Mouse (Mus musculus) CH12.LX (cell line): ENCODE results near the gene Nsl1. TPM values are rescaled to one million over a fixed set of nuclear protein-coding genes. Genes with fewer than 3 reads are reported as not detected.

Experiments used
- DNase-seq: peaks from one replicate; pipeline ENCODE4 v3.0.0-alpha.2; 2013; ENCODE audit errors: extremely low read depth
- H3K27ac ChIP-seq: 2 replicates; pipeline ENCODE4 v1.5.1; 2012; ENCODE audit warnings: low read depth, mild to moderate bottlenecking, control low read depth, moderate library complexity; ENCODE audit not compliant: insufficient read depth
- H3K27me3 ChIP-seq: replicated peaks from 2 replicates; pipeline ENCODE3; 2012; ENCODE audit warnings: inconsistent platforms
- H3K36me3 ChIP-seq, 2 experiments: replicated peaks in 1 of 2; 2 replicates each; pipeline versions ENCODE3 to v1.6.1; 2012; ENCODE audit warnings: inconsistent platforms in 1 of 2, low read length in 1 of 2, mild to moderate bottlenecking in 1 of 2, mixed read lengths in 1 of 2, moderate library complexity in 1 of 2; ENCODE audit not compliant: control insufficient read depth in 1 of 2, insufficient read depth in 1 of 2
- H3K4me1 ChIP-seq, 2 experiments: 2 replicates each; pipeline ENCODE4 v1.6.1; 2012; ENCODE audit warnings: inconsistent platforms in 1 of 2, moderate library complexity in 1 of 2; ENCODE audit not compliant: insufficient read depth in 2 of 2, control insufficient read depth in 1 of 2
- H3K4me2 ChIP-seq: 2 replicates; pipeline ENCODE4 v1.6.1; 2012; ENCODE audit warnings: low read depth, mild to moderate bottlenecking, control low read depth; ENCODE audit not compliant: poor library complexity, insufficient read depth, severe bottlenecking
- H3K4me3 ChIP-seq, 3 experiments: fragments of 150-350 bp in 1 of 3; sonication (generic) in 1 of 3; replicated peaks in 1 of 3; 2 replicates each; pipeline versions ENCODE3 to v1.5.1; 2011 to 2012; ENCODE audit warnings: low read depth in 2 of 3, low read length in 2 of 3, mild to moderate bottlenecking in 2 of 3, moderate library complexity in 2 of 3, control low read depth in 1 of 3, improper control_type of control experiment in 1 of 3, inconsistent platforms in 1 of 3, mixed read lengths in 1 of 3; ENCODE audit not compliant: poor library complexity in 1 of 3
- H3K79me2 ChIP-seq: replicated peaks from 2 replicates; pipeline ENCODE4 v1.6.1; 2012; ENCODE audit warnings: mild to moderate bottlenecking, moderate library complexity; ENCODE audit not compliant: control insufficient read depth, poor library complexity, insufficient read depth, severe bottlenecking; ENCODE audit errors: extremely low read depth
- H3K9ac ChIP-seq: 2 replicates; pipeline ENCODE4 v1.6.1; 2012; ENCODE audit warnings: low read depth, mild to moderate bottlenecking, control low read depth, moderate library complexity; ENCODE audit not compliant: insufficient read depth
- H3K9me3 ChIP-seq: replicated peaks from 2 replicates; pipeline ENCODE3; 2012; ENCODE audit warnings: low read length, inconsistent platforms, mixed read lengths
- CHD1 ChIP-seq: IDR thresholded peaks from 2 replicates; pipeline ENCODE4 v1.6.1; 2012; ENCODE audit warnings: low read depth, low read length, improper control_type of control experiment, inconsistent platforms
- CHD2 ChIP-seq: IDR thresholded peaks from 2 replicates; pipeline ENCODE4 v1.6.1; 2011; ENCODE audit warnings: low read length, improper control_type of control experiment
- CTCF ChIP-seq, 2 experiments: IDR thresholded peaks in 1 of 2; conservative IDR thresholded peaks in 1 of 2; 2 replicates each; pipeline ENCODE4 v1.5.1; 2011 to 2012; ENCODE audit warnings: low read depth in 2 of 2, low read length in 2 of 2, improper control_type of control experiment in 1 of 2, inconsistent platforms in 1 of 2, mild to moderate bottlenecking in 1 of 2, moderate library complexity in 1 of 2
- ELF1 ChIP-seq: IDR thresholded peaks from 2 replicates; pipeline ENCODE4 v1.6.1; 2014; ENCODE audit warnings: low read depth, mild to moderate bottlenecking, inconsistent platforms, low read length, improper control_type of control experiment
- EP300 ChIP-seq: IDR thresholded peaks from 2 replicates; pipeline ENCODE4 v1.6.1; 2011; ENCODE audit warnings: low read length, improper control_type of control experiment
- ETS1 ChIP-seq: conservative IDR thresholded peaks from 2 replicates; pipeline ENCODE4 v1.6.1; 2012; ENCODE audit warnings: low read depth, mild to moderate bottlenecking, inconsistent platforms, low read length, improper control_type of control experiment, moderate library complexity
- JUND ChIP-seq: conservative IDR thresholded peaks from 2 replicates; pipeline ENCODE4 v1.6.1; 2011; ENCODE audit warnings: low read depth, low read length, improper control_type of control experiment
- MAFK ChIP-seq: IDR thresholded peaks from 2 replicates; pipeline ENCODE4 v1.6.1; 2011; ENCODE audit warnings: low read length, improper control_type of control experiment; ENCODE audit not compliant: insufficient replicate concordance
- MEF2A ChIP-seq: IDR thresholded peaks from 2 replicates; pipeline ENCODE4 v1.6.1; 2014; ENCODE audit warnings: low read depth, mild to moderate bottlenecking, inconsistent platforms, low read length, improper control_type of control experiment, borderline replicate concordance
- MXI1 ChIP-seq: IDR thresholded peaks from 2 replicates; pipeline ENCODE4 v1.6.1; 2011; ENCODE audit warnings: mild to moderate bottlenecking, low read depth, low read length, improper control_type of control experiment
- NELFE ChIP-seq: IDR thresholded peaks from 2 replicates; pipeline ENCODE4 v1.6.1; 2011; ENCODE audit warnings: low read depth, low read length, improper control_type of control experiment
- POLR2A ChIP-seq: IDR thresholded peaks from 2 replicates; pipeline ENCODE4 v1.6.1; 2011; ENCODE audit warnings: low read depth, mild to moderate bottlenecking, improper control_type of control experiment, low read length
- POLR2AphosphoS2 ChIP-seq: IDR thresholded peaks from 2 replicates; pipeline ENCODE4 v1.6.1; 2011; ENCODE audit warnings: low read depth, low read length, improper control_type of control experiment
- SIN3A ChIP-seq: IDR thresholded peaks from 2 replicates; pipeline ENCODE4 v1.6.1; 2012; ENCODE audit warnings: low read length, improper control_type of control experiment, inconsistent platforms
- SMC3 ChIP-seq: IDR thresholded peaks from 2 replicates; pipeline ENCODE4 v1.6.1; 2011; ENCODE audit warnings: low read depth, low read length, improper control_type of control experiment
- TCF12 ChIP-seq: IDR thresholded peaks from 2 replicates; pipeline ENCODE4 v1.6.1; 2014; ENCODE audit warnings: low read depth, mild to moderate bottlenecking, inconsistent platforms, low read length, improper control_type of control experiment
- USF2 ChIP-seq: conservative IDR thresholded peaks from 2 replicates; pipeline ENCODE4 v1.6.1; 2011; ENCODE audit warnings: low read depth, low read length, improper control_type of control experiment
- ZC3H11A ChIP-seq: IDR thresholded peaks from 2 replicates; pipeline ENCODE4 v1.6.1; 2012; ENCODE audit warnings: low read depth, mild to moderate bottlenecking, inconsistent platforms, low read length, improper control_type of control experiment
- ZKSCAN1 ChIP-seq: IDR thresholded peaks from 2 replicates; pipeline ENCODE4 v1.6.1; 2012; ENCODE audit warnings: low read depth, inconsistent platforms, low read length, improper control_type of control experiment, borderline replicate concordance
- ZMIZ1 ChIP-seq: IDR thresholded peaks from 2 replicates; pipeline ENCODE4 v1.6.1; 2012; ENCODE audit warnings: low read depth, mild to moderate bottlenecking, inconsistent platforms, low read length, improper control_type of control experiment
- ZNF384 ChIP-seq: IDR thresholded peaks from 2 replicates; pipeline ENCODE4 v1.6.1; 2012; ENCODE audit warnings: low read depth, low read length, improper control_type of control experiment, inconsistent platforms
- dilution Hi-C: fragments of 300-500 bp; cut with MboI; formaldehyde crosslinking; loops from 2 replicates; pipeline ENCODE4 v1.14.3; 2020; ENCODE audit warnings: low sequenced_read_pairs; ENCODE audit not compliant: extremely low pct_unique_long_range_greater_than_20kb, extremely low pct_ligation_motif_present
- in situ Hi-C: fragments of 300-500 bp; cut with MboI; formaldehyde crosslinking; loops from 3 replicates; pipeline ENCODE4 v1.14.3; 2019; ENCODE audit warnings: low sequenced_read_pairs, low pct_ligation_motif_present, low pct_unique_long_range_greater_than_20kb, mixed read lengths
- polyA plus RNA-seq: library from polyadenylated mRNA; unstranded; fragments of >175 nt; gene quantifications from 2 replicates; pipeline ENCODE4 v1.2.1, GENCODE M21; 2012; ENCODE audit warnings: low read depth; ENCODE audit not compliant: insufficient read length
- total RNA-seq, 2 experiments: library from RNA; depleted of rRNA; stranded (reverse); fragments of 300-350 nt in 1 of 2; fragments of >200 nt in 1 of 2; gene quantifications; 2 replicates each; pipeline ENCODE4 v1.2.3; 2012 to 2014

Gene Nsl1
- total and polyA plus RNA-seq, 3 experiments, result 16.0 to 27.1 (median 17.4) TPM

DNA sequence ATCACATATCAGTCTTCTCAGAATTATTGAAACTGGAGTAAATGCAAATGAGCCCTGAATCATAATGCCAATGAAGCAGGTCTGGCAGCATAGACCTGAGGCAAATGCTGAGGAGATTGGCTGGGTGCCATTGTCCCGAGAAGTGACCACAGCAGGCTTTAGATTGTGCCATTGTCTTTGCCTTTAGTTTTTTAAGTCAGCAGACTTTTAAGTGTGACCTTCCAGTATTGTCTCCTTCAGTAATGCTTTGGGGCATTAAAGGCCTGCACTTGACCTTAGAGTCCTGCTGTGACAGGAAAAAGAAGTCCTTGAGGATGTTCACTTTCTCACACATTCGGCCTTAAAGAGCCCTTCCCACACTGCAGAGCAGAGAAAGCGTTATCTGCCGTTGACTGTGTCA, 7.4 kb downstream of the Nsl1 start:
- Histone ChIP-seq H3K9me3 (no peaks in the 10 kb centered on the region), H3K4me2 (no peak overlapping the region), H3K4me3 (no peak overlapping the region), H3K9ac (no peak overlapping the region), H3K4me1 (peaks cover 19 to 50% of the 10 kb centered on the region in 2 experiments), H3K27ac (no peak overlapping the region), H3K79me2 (peaks cover 24% of the 10 kb centered on the region), H3K36me3 (peaks cover 67 to 97% of the 10 kb centered on the region in 2 experiments), H3K27me3 (no peaks in the 10 kb centered on the region)
- dilution Hi-C loops (no loop called here), in situ Hi-C loops (no loop called here)
- no peak for DNase-seq
- TF ChIP-seq TCF12, result no peak
- no peak for TF ChIP-seq ZKSCAN1
- TF ChIP-seq NELFE, result no peak
- no peak for TF ChIP-seq ZC3H11A
- TF ChIP-seq MXI1, result no peak
- TF ChIP-seq ZNF384, result no peak
- no peak for TF ChIP-seq CTCF (conservative IDR thresholded peaks at IDR 0.05 in 1 of 2, IDR thresholded peaks at IDR 0.05 in 1 of 2; ENCODE audit: low read depth in 2 of 2, low read length in 2 of 2)
- TF ChIP-seq JUND, result no peak
- no peak for TF ChIP-seq ETS1
- no peak for TF ChIP-seq ZMIZ1
- TF ChIP-seq USF2, result no peak
- no peak for TF ChIP-seq POLR2AphosphoS2
- no peak for TF ChIP-seq EP300
- TF ChIP-seq, all 38 proteins: peak for 0

DNA sequence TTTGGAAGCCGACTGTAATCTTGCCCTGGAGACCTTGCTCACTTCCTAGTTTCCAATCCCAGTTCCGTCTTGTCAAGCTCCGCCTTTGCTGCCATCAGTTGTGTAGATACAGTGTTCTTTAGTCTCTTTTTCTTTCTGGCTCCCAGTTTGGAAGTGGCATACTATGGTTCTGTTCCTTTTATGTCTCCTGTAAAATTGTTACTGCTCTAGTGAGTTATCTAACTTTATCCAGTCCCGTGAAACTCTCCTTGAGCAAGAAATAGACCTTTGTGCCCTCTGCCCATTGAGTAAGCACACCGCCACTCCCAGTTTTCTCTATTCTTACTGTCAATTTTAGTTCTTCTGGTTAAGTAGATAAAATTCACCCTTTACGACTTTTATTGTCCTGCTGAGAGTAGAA, 8.8 kb downstream of the Nsl1 start:
- H3K4me3 ChIP-seq, result no peak overlapping the region
- no peak overlapping the region for H3K4me2 ChIP-seq
- H3K9me3 ChIP-seq, result no peaks in the 10 kb centered on the region
- TF ChIP-seq POLR2AphosphoS2 (no peak), ELF1 (no peak), CHD1 (no peak), ZNF384 (no peak), ZKSCAN1 (no peak), CTCF (conservative IDR thresholded peaks at IDR 0.05 in 1 of 2, IDR thresholded peaks at IDR 0.05 in 1 of 2; ENCODE audit: low read depth in 2 of 2, low read length in 2 of 2) (no peak), CHD2 (no peak), POLR2A (no peak), MAFK (no peak), MEF2A (no peak), SMC3 (no peak), SIN3A (no peak)
- no peak overlapping the region for H3K27ac ChIP-seq
- DNase-seq, result no peak
- H3K4me1 ChIP-seq, result peaks cover 19 to 46% of the 10 kb centered on the region in 2 experiments
- no peak overlapping the region for H3K9ac ChIP-seq
- H3K27me3 ChIP-seq, result no peaks in the 10 kb centered on the region
- H3K36me3 ChIP-seq, result peaks cover 62 to 97% of the 10 kb centered on the region in 2 experiments
- peaks cover 12% of the 10 kb centered on the region for H3K79me2 ChIP-seq
- dilution Hi-C loops, result no loop called here
- in situ Hi-C loops, result no loop called here
